Mouse (Mus musculus): ENCODE data around the gene Atg4c.

- TF ChIP-seq CTCF (IDR thresholded peaks at IDR 0.05; ENCODE audit: borderline replicate concordance, insufficient read depth, low read depth, low read length) (no peak), POLR2A (IDR thresholded peaks at IDR 0.05; ENCODE audit: borderline replicate concordance, insufficient read depth, low read length) (no peak)
Measured at GRCm38 (mm10) chr4:99266843-99267445, 73.2 kb downstream of the Atg4c start.
